Mouse (Mus musculus) gastrocnemius, adult 2 months (tissue): ENCODE results near the gene Krtap10-4. TPM values are rescaled to one million over a fixed set of nuclear protein-coding genes. Genes with fewer than 3 reads are reported as not detected.

Source experiments
- DNase-seq: peaks from one replicate; pipeline ENCODE4 v3.0.0; 2022
- H3K27ac ChIP-seq: fragments of 200-600 bp; 2 replicates; pipeline ENCODE4 v1.8.1; 2022; ENCODE audit warnings: mild to moderate bottlenecking
- H3K4me3 ChIP-seq: fragments of 200-600 bp; 2 replicates; pipeline ENCODE4 v1.8.1; 2022; ENCODE audit warnings: mild to moderate bottlenecking, moderate library complexity
- CTCF ChIP-seq: fragments of 200-600 bp; IDR thresholded peaks from 2 replicates; pipeline ENCODE4 v1.8.1; 2022; ENCODE audit warnings: antibody characterized with exemption, mild to moderate bottlenecking, moderate library complexity
- intact Hi-C: fragments of 180-260 bp; cut with DNase I; formaldehyde crosslinking; loops from one replicate; pipeline ENCODE4 v1.15.1; 2025
- long read RNA-seq, 2 experiments: library from polyadenylated mRNA; stranded (forward); transcript quantifications; one replicate each; pipeline ENCODE4 v2.0.0; 2021
- total RNA-seq, 2 experiments: library from RNA; stranded (reverse); gene quantifications; 2 replicates each; pipeline ENCODE4 v1.2.3; 2021

Gene Krtap10-4
- total RNA-seq: not detected
- long read RNA-seq, experiment 1: 0 reads
- long read RNA-seq, experiment 2: 0 reads

- H3K4me3 ChIP-seq: no peak within 1 kb of the TSS
- no peak for DNase-seq
- TF ChIP-seq CTCF: no peak
- intact Hi-C loops: no loop called here
- no peak within 1 kb of the TSS for H3K27ac ChIP-seq
These were observed at the start of gene Krtap10-4 for GRCm38 (mm10) chr10:77826951-77827350. Krtap10-4 (minus strand) TSS chr10:77827095.

- Histone ChIP-seq H3K27ac (no peak overlapping the region), H3K4me3 (no peak overlapping the region)
- no peak for TF ChIP-seq CTCF
- no peak for DNase-seq
- intact Hi-C loops: no loop called here
These were observed 42.8 kb upstream of the Krtap10-4 start for GRCm38 (mm10) chr10:77869651-77870050.

- intact Hi-C loops: no loop called here
- H3K27ac ChIP-seq: no peak overlapping the region
- no peak for TF ChIP-seq CTCF
- no peak for DNase-seq
- no peak overlapping the region for H3K4me3 ChIP-seq
These were observed 40.7 kb upstream of the Krtap10-4 start for GRCm38 (mm10) chr10:77867546-77867945.

- Histone ChIP-seq H3K4me3 (peak overlapping the region; percentile 33), H3K27ac (no peak overlapping the region)
- no peak for TF ChIP-seq CTCF
- intact Hi-C loops: no loop called here
- DNase-seq: no peak
These were observed 37.9 kb upstream of the Krtap10-4 start for GRCm38 (mm10) chr10:77864762-77865143.

GRCm38 (mm10) chr10:77864067-77864761 is 37.3 kb upstream of the Krtap10-4 start:
- H3K4me3 ChIP-seq: peak overlapping the region; percentile 33
- TF ChIP-seq CTCF: no peak
- H3K27ac ChIP-seq: no peak overlapping the region
- intact Hi-C loops: no loop called here
- no peak for DNase-seq

- DNase-seq: no peak
- H3K4me3 ChIP-seq: no peak within 1 kb of the TSS
- no peak for TF ChIP-seq CTCF
- intact Hi-C loops: no loop called here
- no peak within 1 kb of the TSS for H3K27ac ChIP-seq
These were observed 34.8 kb upstream of the Krtap10-4 start, which contains the start of gene Gm3285 for GRCm38 (mm10) chr10:77861675-77862074. Gm3285 (plus strand) TSS chr10:77861975.

GRCm38 (mm10) chr10:77852559-77852958 is 25.7 kb upstream of the Krtap10-4 start, which contains the start of gene Gm10318:
Gm10318 (plus strand) TSS chr10:77852859.
- no peak within 1 kb of the TSS for H3K4me3 ChIP-seq
- intact Hi-C loops: no loop called here
- no peak for TF ChIP-seq CTCF
- no peak for DNase-seq
- H3K27ac ChIP-seq: no peak within 1 kb of the TSS

- no peak for DNase-seq
- no peak overlapping the region for H3K27ac ChIP-seq
- no peak for TF ChIP-seq CTCF
- intact Hi-C loops: no loop called here
- H3K4me3 ChIP-seq: no peak overlapping the region
These were observed 20.6 kb upstream of the Krtap10-4 start for GRCm38 (mm10) chr10:77847538-77847937.

- intact Hi-C loops: no loop called here
- no peak for TF ChIP-seq CTCF
- no peak for DNase-seq
- H3K27ac ChIP-seq: no peak overlapping the region
- H3K4me3 ChIP-seq: no peak overlapping the region
These were observed 20.1 kb upstream of the Krtap10-4 start for GRCm38 (mm10) chr10:77846961-77847360.

GRCm38 (mm10) chr10:77846503-77846902 is 19.6 kb upstream of the Krtap10-4 start, which contains the start of gene Gm36176:
Gm36176 (plus strand) TSS chr10:77846803.
- Histone ChIP-seq H3K27ac (no peak within 1 kb of the TSS), H3K4me3 (no peak within 1 kb of the TSS)
- TF ChIP-seq CTCF: no peak
- DNase-seq: no peak
- intact Hi-C loops: no loop called here

GRCm38 (mm10) chr10:77839006-77839405 is 12.1 kb upstream of the Krtap10-4 start:
- Histone ChIP-seq H3K4me3 (no peak overlapping the region), H3K27ac (no peak overlapping the region)
- intact Hi-C loops: no loop called here
- TF ChIP-seq CTCF: no peak
- DNase-seq: no peak

- Histone ChIP-seq H3K4me3 (no peak within 1 kb of the TSS), H3K27ac (no peak within 1 kb of the TSS)
- TF ChIP-seq CTCF: no peak
- DNase-seq: no peak
- intact Hi-C loops: no loop called here
These were observed 8.8 kb upstream of the Krtap10-4 start, which contains the start of gene Krtap10-10 for GRCm38 (mm10) chr10:77835647-77836046. Krtap10-10 (plus strand) TSS chr10:77835947.

- intact Hi-C loops: no loop called here
- no peak for DNase-seq
- TF ChIP-seq CTCF: no peak
- H3K27ac ChIP-seq: no peak overlapping the region
- no peak overlapping the region for H3K4me3 ChIP-seq
These were observed 7.7 kb downstream of the Krtap10-4 start for GRCm38 (mm10) chr10:77819203-77819602.

- no peak for TF ChIP-seq CTCF
- intact Hi-C loops: no loop called here
- DNase-seq: no peak
- no peak overlapping the region for H3K4me3 ChIP-seq
- H3K27ac ChIP-seq: no peak overlapping the region
These were observed 8.4 kb downstream of the Krtap10-4 start for GRCm38 (mm10) chr10:77818523-77818922.
